Mouse (Mus musculus) urinary bladder, postnatal 10 days (tissue): ENCODE results near the gene Spib.

Experiments used
- DNase-seq: peaks from one replicate; pipeline ENCODE4 v3.0.0; 2022; ENCODE audit warnings: low spot score

The Spib gene

GRCm38 (mm10) chr7:44526414-44527154 is 5.3 kb downstream of the Spib start:
- no peak for DNase-seq

GRCm38 (mm10) chr7:44525126-44525832 is 6.6 kb downstream of the Spib start:
- DNase-seq = peak; percentile 42

DNA sequence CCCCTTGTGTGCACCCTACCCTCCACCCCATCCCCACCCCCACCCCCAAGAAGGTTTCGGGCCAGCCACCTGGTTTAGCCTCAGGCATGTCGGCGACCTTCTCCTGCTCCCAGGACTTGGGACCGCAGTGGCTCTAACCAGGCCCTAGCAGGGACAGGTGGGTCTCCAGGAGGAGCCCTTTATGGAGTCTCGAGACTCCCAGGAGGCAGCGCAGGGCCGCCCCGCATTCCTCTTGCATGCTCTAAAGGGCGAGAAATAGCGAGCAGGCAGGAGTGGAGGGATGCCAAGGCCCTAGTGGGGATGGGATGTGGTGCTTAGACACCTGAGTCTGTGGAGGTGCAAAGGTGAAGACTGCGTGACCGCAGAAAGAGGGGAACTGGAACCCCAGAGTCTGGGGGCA is 7.4 kb downstream of the Spib start, which contains the start of gene Mybpc2:
Mybpc2 (minus strand) TSS at position 155 of the 400 bp plus-strand sequence.
- no peak for DNase-seq

DNA sequence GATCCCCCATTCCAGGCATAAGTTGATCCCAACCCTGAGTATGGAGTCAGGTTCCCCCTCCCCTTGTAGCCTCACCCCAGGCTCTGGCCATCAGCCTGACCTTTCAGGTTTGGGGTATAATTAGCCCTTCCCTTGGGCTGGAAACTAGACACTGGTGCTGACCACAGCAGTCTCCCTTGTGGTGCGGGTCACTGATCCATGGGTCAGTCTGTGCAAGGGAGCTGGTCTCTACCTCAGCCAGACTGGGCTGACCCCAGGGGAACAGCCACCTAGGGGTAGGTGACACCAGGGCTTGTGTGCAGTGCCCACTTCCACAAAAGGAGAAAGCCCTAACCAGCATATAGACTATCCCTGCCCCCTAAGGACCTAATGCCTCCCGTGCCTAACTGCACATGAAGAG is 8.8 kb downstream of the Spib start:
- no peak for DNase-seq

DNA sequence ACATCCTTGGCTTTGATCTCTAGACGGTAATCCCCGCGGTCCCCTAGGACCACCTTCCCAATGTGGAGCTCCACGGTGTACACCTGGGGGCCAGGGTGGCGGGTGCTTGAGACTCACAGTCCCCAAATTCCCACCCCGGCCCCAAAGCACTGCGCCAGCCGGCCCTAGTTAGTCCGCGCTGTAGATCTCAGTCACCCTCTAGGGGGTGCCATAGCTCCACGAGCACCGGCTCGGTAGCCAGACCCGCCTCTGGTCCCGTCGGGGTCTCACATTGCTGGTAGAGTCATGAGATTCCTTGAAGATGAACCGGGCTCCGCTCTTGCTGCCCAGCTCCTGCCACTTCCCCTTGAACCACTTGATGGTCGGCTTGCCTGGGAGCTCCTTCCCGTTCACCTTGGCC is 10.2 kb downstream of the Spib start:
- no peak for DNase-seq

DNA sequence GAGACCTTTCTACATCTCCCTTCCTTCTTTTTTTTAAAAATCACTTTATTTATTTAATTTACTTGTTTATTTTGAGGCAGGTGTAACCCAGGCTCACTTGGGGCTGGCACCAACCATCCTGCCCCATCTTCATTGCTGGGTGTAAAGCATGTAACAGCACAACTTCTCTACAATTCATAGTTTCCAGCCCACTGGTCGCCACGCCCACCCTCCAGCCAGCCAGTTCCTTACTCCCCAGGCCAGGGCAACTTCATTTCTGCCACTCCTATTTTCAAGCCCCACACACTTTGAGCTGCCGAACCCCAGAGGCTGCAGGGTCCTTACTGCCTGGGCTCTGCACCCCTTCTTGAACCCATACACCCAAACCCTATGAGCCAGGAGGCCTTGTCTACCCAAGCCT is 10.9 kb downstream of the Spib start:
- no peak for DNase-seq

- DNase-seq = no peak
Observed at GRCm38 (mm10) chr7:44519240-44519913, 12.5 kb downstream of the Spib start.

DNA sequence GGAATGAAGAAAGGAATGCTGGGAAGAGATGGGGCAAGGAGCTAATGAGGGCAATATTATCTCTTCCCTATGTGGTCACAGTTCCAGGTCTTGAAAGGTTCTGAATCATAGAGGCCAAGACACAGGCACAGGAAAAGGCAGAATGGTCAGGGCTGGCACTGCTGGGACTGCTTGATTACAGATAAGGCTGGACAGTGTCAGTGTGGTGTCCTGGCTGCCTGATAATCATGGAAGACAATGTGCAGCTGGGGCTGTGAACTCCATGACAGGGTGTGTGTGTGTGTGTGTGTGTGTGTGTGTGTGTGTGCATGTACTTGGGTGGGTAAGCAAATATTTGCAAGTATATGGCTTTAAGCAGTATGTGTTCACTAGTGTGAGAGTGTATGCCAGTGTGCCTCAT is 24.4 kb downstream of the Spib start:
- no peak for DNase-seq

DNA sequence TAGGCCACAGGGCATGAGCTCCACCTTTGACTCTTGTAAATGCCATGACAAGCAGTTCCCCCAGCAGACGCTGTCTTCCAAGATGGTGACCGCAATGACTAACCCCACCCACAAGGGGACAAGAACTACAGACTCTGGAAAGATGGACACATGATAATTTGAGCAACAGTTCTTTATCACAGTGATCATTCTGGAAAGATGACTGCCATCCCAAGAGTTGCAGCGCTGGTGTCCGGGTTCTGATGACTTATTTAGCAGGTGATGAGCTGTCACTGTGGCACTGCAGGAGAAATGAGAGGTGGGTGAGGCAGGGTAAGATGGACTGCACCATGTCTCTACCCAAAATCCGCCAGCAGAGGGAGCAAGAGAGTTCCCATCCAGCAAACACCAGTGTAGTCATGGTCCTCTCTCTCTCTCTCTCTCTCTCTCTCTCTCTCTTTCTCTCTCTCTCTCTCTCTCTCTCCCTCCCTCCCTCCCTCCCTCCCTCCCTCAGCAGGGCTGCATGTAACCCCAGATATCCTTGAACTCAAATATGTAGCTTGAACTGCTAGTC is 30.2 kb downstream of the Spib start:
- DNase-seq = no peak

- no peak for DNase-seq
Observed at GRCm38 (mm10) chr7:44500046-44500445, 31.8 kb downstream of the Spib start.

DNA sequence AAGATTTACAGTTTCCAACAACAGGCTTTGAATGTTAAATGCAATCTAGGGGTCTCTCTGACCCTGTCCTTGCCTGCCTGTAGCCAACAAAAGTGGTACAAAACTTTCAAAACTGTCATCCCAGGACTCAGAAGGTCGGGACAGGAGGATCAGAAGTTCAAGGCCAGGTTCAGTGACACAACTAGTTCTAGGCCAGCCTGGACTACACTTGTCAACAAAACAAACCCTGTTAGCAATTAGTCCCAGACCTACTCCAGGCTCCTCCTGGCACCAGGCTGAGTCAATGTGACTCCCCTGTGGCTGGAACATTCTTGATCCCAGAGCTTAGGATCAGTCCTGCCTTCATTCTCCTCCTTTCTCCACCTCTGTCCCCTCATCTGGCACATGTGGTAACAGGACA is 32.9 kb downstream of the Spib start:
- no peak for DNase-seq

GRCm38 (mm10) chr7:44497361-44498055 is 34.4 kb downstream of the Spib start:
- DNase-seq = no peak

DNA sequence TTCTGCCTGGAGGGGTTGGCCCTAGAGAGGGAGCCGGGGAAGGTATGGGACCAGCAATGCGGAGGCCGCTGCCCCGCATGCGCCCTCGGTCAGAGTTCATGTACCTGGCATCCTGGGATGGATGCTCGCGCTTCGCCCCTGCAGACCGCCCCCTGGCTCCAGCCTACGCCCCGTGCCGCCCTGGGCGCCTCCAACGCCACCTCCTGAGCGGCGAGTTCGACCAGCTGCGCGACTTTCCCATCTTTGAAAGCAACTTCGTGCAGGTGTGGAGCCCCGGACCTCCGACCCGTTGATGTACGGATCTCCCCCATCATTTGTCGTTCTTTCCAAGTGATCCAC is 35.1 kb downstream of the Spib start:
- no peak for DNase-seq

DNA sequence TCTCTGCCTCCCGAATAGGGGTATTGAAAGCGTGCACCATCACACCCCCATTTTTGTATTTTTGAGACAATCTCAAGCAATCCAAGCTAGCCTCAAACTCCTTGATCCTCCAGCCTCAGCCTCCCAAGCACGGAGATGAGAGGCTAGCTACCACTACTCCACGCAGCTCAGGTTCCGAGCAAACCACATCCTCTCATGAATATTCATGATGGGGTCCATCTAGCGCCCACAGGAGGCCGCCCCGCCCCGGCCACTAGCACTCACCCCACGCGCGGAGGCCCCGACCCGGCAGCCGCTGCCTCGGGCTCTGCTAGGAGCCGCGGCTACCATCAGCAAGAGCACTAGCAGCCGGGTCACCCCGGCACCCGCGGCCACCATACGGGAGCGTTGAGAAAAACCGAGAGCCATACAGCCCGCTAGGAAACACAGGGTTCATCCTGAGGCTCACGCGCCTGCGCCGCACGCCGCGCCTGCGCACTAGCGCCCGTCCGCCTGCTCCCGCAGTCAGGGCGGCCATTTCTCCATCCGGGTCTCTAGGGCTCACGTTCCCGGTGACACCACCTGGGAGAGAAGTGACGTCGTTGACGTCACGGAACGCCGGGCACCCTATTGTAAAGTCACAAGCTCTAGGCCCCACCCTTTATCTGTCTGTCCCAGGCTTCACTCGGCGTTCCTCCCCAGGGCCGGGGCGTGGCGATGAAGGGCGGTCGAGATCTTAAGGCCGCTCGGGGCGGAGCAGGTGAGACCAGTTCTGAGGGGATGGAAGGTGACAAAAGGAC is 35.7 kb downstream of the Spib start, which contains the start of the genes Emc10 and Fam71e1:
Emc10 (minus strand) TSS at position 538 of the 779 bp plus-strand sequence.
Fam71e1 (plus strand) TSS at position 590 of the 779 bp plus-strand sequence.
- peak; percentile 86 for DNase-seq

GRCm38 (mm10) chr7:44495086-44495485 is 36.8 kb downstream of the Spib start:
- DNase-seq = no peak

- DNase-seq = peak; percentile 9
Observed at GRCm38 (mm10) chr7:44494681-44495080, 37.2 kb downstream of the Spib start.

GRCm38 (mm10) chr7:44492166-44492826 is 39.6 kb downstream of the Spib start:
- DNase-seq = peak; percentile 9

- DNase-seq = peak; percentile 8
Observed at GRCm38 (mm10) chr7:44491391-44491790, 40.5 kb downstream of the Spib start.

DNA sequence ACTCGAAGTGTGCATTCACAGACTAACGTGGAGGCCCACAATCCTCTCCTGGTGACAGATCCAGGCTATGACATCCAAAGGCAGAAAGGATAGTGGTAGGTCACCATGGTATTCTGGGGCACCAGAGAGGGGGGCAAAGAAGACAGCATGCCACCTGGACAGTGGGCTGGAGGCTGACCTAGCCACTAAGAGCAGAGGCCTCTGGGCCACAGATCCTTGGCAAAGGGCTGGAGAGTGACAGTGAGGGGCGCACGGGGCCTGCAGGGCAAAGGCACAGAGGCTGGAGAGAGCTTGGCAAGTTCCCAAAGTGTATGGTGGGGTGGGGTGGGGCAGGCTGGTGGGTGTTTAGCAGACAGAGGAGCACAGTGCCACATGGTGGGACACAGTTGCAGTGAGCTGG is 41.6 kb downstream of the Spib start:
- DNase-seq = no peak

- DNase-seq = peak; percentile 8
Observed at GRCm38 (mm10) chr7:44488545-44488944, 43.3 kb downstream of the Spib start.

DNA sequence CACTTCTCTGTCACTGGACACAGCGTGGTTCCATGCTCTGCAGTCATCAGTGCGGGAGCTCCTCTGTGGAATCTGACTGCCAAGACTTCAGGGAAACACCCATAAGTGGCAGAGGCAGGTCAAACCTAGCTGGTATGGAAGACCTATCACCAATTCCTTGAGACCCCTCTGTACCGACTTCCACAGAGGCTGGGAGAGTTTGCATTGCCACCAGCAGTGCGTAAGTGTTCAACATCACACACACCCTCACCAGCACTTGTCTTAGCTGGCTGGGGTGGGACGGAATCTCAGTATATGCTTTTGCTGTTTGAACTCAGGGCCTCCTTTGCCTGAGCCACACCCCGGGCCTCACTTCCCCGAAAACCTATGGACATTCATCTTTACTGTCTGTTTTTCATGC is 43.9 kb downstream of the Spib start:
- DNase-seq = no peak
